Mouse (Mus musculus): ENCODE data around the gene Idh3g. TPM values are rescaled to one million over a fixed set of nuclear protein-coding genes. Genes with fewer than 3 reads are reported as not detected.

The Idh3g gene
- total and polyA plus RNA-seq, 2 experiments from 2014 or later = 648 to 913 TPM

GRCm38 (mm10) chrX:73793039-73793438, 6.3 kb upstream of the Idh3g start:
- Histone ChIP-seq H3K4me3 (ENCODE audit: low read depth, low read length) (no peak overlapping the region), H3K36me3 (replicated peaks; ENCODE audit: control insufficient read depth, insufficient read depth, low read length) (peaks cover 9% of the 10 kb centered on the region; the same call in 1 of the 2 replicates), H3K4me1 (ENCODE audit: control insufficient read depth, insufficient read depth) (no peaks in the 10 kb centered on the region; the same call in 1 of the 2 replicates), H3K9ac (replicated peaks; ENCODE audit: low read depth, low read length) (no peak overlapping the region), H3K27me3 (ENCODE audit: control insufficient read depth, insufficient read depth, low read length) (no peaks in the 10 kb centered on the region), H3K4me2 (ENCODE audit: low read depth, low read length) (no peak overlapping the region), H3K27ac (ENCODE audit: low read depth) (no peak overlapping the region), H3K9me3 (replicated peaks; ENCODE audit: control insufficient read depth, low read length) (no peaks in the 10 kb centered on the region)
- no peak for TF ChIP-seq EP300 (IDR thresholded peaks at IDR 0.05; ENCODE audit: low read depth)
- no peak for TF ChIP-seq CTCF (IDR thresholded peaks at IDR 0.05; ENCODE audit: low read depth)
- ATAC-seq (ENCODE audit: insufficient read depth, low read depth) (no peak), DNase-seq (ENCODE audit: low spot score) (no peak)

DNA sequence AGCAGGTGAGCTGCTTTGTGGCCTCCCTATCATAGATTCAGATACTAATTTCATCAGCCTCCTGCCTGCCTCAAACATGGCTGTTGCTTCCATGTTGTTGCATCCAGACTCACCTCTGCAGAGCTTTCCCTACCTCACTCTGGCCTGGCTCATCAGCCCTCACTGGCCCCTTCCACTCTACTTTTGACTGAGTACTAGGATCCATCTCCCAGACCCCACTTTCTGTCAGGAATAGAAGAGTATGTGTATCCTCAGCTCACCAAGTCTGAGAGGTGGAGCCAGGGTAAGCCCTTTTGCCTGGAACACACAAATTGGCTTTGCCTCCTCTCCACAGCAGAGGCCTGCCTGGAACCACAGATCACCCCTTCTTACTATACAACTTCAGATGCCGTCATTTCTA, 1.8 kb upstream of the Idh3g start:
- Histone ChIP-seq H3K4me2 (ENCODE audit: low read depth, low read length) (no peak overlapping the region), H3K27ac (ENCODE audit: low read depth) (no peak overlapping the region), H3K4me1 (ENCODE audit: control insufficient read depth, insufficient read depth) (peaks cover 10% of the 10 kb centered on the region; the same call in 1 of the 2 replicates), H3K36me3 (replicated peaks; ENCODE audit: control insufficient read depth, insufficient read depth, low read length) (peaks cover 9% of the 10 kb centered on the region; the same call in 1 of the 2 replicates), H3K9me3 (replicated peaks; ENCODE audit: control insufficient read depth, low read length) (no peaks in the 10 kb centered on the region), H3K9ac (replicated peaks; ENCODE audit: low read depth, low read length) (no peak overlapping the region), H3K4me3 (ENCODE audit: low read depth, low read length) (no peak overlapping the region), H3K27me3 (ENCODE audit: control insufficient read depth, insufficient read depth, low read length) (no peaks in the 10 kb centered on the region)
- WGBS = 84% methylated on average over 1 of the region's 1 CpGs
- TF ChIP-seq EP300 (IDR thresholded peaks at IDR 0.05; ENCODE audit: low read depth) (no peak), CTCF (IDR thresholded peaks at IDR 0.05; ENCODE audit: low read depth) (no peak)
- DNase-seq (ENCODE audit: low spot score) = no peak
- no peak for ATAC-seq (ENCODE audit: insufficient read depth, low read depth)

DNA sequence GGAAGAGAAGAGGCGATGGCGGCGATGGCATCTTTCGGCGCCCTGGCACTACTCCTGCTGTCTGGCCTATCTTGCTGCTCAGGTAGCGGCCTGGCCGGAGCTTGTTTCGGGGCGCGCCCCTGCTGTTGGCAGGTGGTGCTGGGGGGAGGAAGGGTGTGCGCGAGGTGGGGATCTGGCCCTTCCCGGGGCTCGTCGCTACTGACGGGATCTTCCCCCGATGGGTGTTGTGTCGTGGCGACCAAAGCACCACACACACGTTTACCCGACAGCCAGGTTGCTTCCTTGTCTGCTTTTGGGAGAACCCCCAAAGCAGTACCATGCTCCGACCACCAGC, 495 bp upstream of the Idh3g start:
- Histone ChIP-seq H3K27me3 (ENCODE audit: control insufficient read depth, insufficient read depth, low read length) (no peaks in the 10 kb centered on the region), H3K9me3 (replicated peaks; ENCODE audit: control insufficient read depth, low read length) (no peaks in the 10 kb centered on the region), H3K4me1 (ENCODE audit: control insufficient read depth, insufficient read depth) (peaks cover 10% of the 10 kb centered on the region; the same call in 1 of the 2 replicates), H3K4me3 (ENCODE audit: low read depth, low read length) (peak overlapping the region; percentile 58), H3K9ac (replicated peaks; ENCODE audit: low read depth, low read length) (peak overlapping the region; percentile 78), H3K27ac (ENCODE audit: low read depth) (peak overlapping the region; percentile 97), H3K4me2 (ENCODE audit: low read depth, low read length) (peak overlapping the region; percentile 74), H3K36me3 (replicated peaks; ENCODE audit: control insufficient read depth, insufficient read depth, low read length) (peaks cover 10% of the 10 kb centered on the region; the same call in 1 of the 2 replicates)
- 10% methylated on average over 18 of the region's 22 CpGs for WGBS
- peak; percentile 9; the same call in 1 of the 2 replicates for ATAC-seq (ENCODE audit: insufficient read depth, low read depth)
- DNase-seq (ENCODE audit: low spot score) = no peak
- no peak for TF ChIP-seq CTCF (IDR thresholded peaks at IDR 0.05; ENCODE audit: low read depth)
- no peak for TF ChIP-seq EP300 (IDR thresholded peaks at IDR 0.05; ENCODE audit: low read depth)

DNA sequence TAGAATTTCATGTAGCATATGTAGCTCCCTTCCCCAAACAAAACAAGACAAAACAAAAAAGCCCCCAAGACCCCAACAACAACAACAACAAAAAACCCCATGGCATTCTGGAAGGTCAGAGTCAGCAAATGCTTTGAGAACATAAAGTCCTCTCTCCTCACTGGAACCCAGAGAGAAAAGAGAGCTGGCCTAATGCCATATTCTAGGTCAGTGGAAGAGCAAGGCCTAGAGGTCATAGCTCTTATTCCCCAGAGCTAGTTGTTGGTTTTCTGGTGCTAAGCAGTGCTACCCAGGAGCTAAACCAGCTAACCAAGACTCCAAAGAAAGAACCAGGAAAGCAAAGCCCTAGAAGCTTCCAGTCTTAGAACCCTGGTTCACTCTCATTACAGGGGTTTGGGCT, 1.0 kb downstream of the Idh3g start:
- peak overlapping the region; percentile 97 for H3K27ac ChIP-seq (ENCODE audit: low read depth)
- H3K27me3 ChIP-seq (ENCODE audit: control insufficient read depth, insufficient read depth, low read length) = no peaks in the 10 kb centered on the region
- peak overlapping the region; percentile 58 for H3K4me3 ChIP-seq (ENCODE audit: low read depth, low read length)
- peak overlapping the region; percentile 60 for H3K4me2 ChIP-seq (ENCODE audit: low read depth, low read length)
- peaks cover 10% of the 10 kb centered on the region; the same call in 1 of the 2 replicates for H3K4me1 ChIP-seq (ENCODE audit: control insufficient read depth, insufficient read depth)
- no peak for TF ChIP-seq CTCF (IDR thresholded peaks at IDR 0.05; ENCODE audit: low read depth)
- no peak for TF ChIP-seq EP300 (IDR thresholded peaks at IDR 0.05; ENCODE audit: low read depth)
- H3K9ac ChIP-seq (replicated peaks; ENCODE audit: low read depth, low read length) = peak overlapping the region; percentile 78
- H3K9me3 ChIP-seq (replicated peaks; ENCODE audit: control insufficient read depth, low read length) = no peaks in the 10 kb centered on the region
- peak; percentile 40 for DNase-seq (ENCODE audit: low spot score)
- peaks cover 14% of the 10 kb centered on the region; the same call in 1 of the 2 replicates for H3K36me3 ChIP-seq (replicated peaks; ENCODE audit: control insufficient read depth, insufficient read depth, low read length)
- no peak for ATAC-seq (ENCODE audit: insufficient read depth, low read depth)

DNA sequence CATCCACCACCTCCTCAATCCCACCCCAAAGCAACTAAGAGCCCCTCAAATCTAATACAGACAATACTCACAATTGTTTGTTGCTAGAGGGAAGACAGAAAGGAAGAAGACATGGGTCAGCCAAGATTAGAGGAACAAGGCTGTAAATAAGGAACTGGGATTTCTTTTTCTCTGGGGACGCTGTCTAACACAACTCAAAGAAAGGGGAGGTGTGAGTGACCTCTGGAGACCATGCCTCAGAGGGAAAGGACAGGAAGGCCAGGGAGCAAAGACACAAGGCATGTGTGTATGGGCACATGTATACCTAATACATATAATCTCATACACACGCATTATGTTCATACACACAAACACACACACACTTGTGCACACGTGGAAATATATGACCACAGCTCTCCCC, 4.5 kb downstream of the Idh3g start:
- H3K9ac ChIP-seq (replicated peaks; ENCODE audit: low read depth, low read length) = no peak overlapping the region
- WGBS = 79% methylated on average over 3 of the region's 3 CpGs
- no peaks in the 10 kb centered on the region for H3K9me3 ChIP-seq (replicated peaks; ENCODE audit: control insufficient read depth, low read length)
- DNase-seq (ENCODE audit: low spot score) = no peak
- H3K4me1 ChIP-seq (ENCODE audit: control insufficient read depth, insufficient read depth) = peaks cover 10% of the 10 kb centered on the region; the same call in 1 of the 2 replicates
- no peak overlapping the region for H3K4me2 ChIP-seq (ENCODE audit: low read depth, low read length)
- no peak overlapping the region for H3K4me3 ChIP-seq (ENCODE audit: low read depth, low read length)
- H3K27me3 ChIP-seq (ENCODE audit: control insufficient read depth, insufficient read depth, low read length) = no peaks in the 10 kb centered on the region
- peaks cover 45% of the 10 kb centered on the region for H3K36me3 ChIP-seq (replicated peaks; ENCODE audit: control insufficient read depth, insufficient read depth, low read length)
- ATAC-seq (ENCODE audit: insufficient read depth, low read depth) = no peak
- H3K27ac ChIP-seq (ENCODE audit: low read depth) = no peak overlapping the region
- TF ChIP-seq EP300 (IDR thresholded peaks at IDR 0.05; ENCODE audit: low read depth) = no peak
- no peak for TF ChIP-seq CTCF (IDR thresholded peaks at IDR 0.05; ENCODE audit: low read depth)

DNA sequence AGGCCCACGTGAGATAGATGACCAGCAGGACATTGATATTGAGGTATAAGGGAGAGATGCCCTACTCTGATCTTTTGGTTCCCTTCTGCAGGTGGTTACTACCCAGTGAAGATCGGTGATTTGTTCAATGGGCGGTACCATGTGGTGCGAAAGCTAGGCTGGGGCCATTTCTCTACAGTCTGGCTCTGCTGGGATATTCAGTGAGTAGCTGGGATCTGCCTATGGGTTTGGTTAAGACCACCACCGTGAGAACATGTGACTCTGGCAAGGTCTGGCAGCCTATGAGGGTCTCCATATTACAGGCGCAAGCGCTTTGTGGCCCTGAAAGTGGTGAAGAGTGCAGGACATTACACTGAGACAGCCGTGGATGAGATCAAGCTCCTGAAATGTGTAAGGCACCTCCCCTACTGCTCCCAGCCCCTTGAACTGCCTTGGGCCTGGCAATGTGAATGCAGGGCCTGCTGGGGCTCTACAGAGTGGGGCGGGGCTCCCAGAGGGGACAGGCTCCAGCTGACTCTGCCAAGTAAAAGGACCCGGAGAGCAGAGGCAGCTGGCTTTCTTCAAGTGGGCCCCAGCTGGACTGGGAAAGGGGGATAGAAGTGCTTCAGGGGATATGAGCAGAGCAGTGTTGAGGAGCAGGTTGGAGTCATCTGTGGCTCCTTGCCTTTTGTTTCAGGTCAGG, 11.8 kb downstream of the Idh3g start:
- peak overlapping the region; percentile 38 for H3K4me3 ChIP-seq (ENCODE audit: low read depth, low read length)
- no peaks in the 10 kb centered on the region for H3K27me3 ChIP-seq (ENCODE audit: control insufficient read depth, insufficient read depth, low read length)
- ATAC-seq (ENCODE audit: insufficient read depth, low read depth) = peak; percentile 74
- TF ChIP-seq CTCF (IDR thresholded peaks at IDR 0.05; ENCODE audit: low read depth) (no peak), EP300 (IDR thresholded peaks at IDR 0.05; ENCODE audit: low read depth) (no peak)
- peaks cover 31% of the 10 kb centered on the region for H3K36me3 ChIP-seq (replicated peaks; ENCODE audit: control insufficient read depth, insufficient read depth, low read length)
- DNase-seq (ENCODE audit: low spot score) = peak; percentile 38
- H3K27ac ChIP-seq (ENCODE audit: low read depth) = peak overlapping the region; percentile 93
- H3K4me2 ChIP-seq (ENCODE audit: low read depth, low read length) = peak overlapping the region; percentile 57
- H3K9ac ChIP-seq (replicated peaks; ENCODE audit: low read depth, low read length) = peak overlapping the region; percentile 55
- WGBS = 41% methylated on average over 10 of the region's 10 CpGs
- H3K4me1 ChIP-seq (ENCODE audit: control insufficient read depth, insufficient read depth) = no peaks in the 10 kb centered on the region
- H3K9me3 ChIP-seq (replicated peaks; ENCODE audit: control insufficient read depth, low read length) = no peaks in the 10 kb centered on the region
